Mouse (Mus musculus) cerebellum, adult 2 months (tissue): ENCODE data around the gene Syce2.

Experiments
- CTCF ChIP-seq: fragments of 200-500 bp; IDR thresholded peaks from 2 replicates; pipeline ENCODE4 v1.5.1; 2011; ENCODE audit warnings: low read depth, mild to moderate bottlenecking, control low read depth, low read length, moderate library complexity, borderline replicate concordance; ENCODE audit not compliant: insufficient read depth
- POLR2A ChIP-seq: fragments of 200-500 bp; IDR thresholded peaks from 2 replicates; pipeline ENCODE4 v1.6.1; 2011; ENCODE audit warnings: low read length, control low read depth, borderline replicate concordance; ENCODE audit not compliant: insufficient read depth

GRCm38 (mm10) chr8:84901752-84902151, 29.8 kb downstream of the Syce2 start, which contains the start of gene Klf1:
- TF ChIP-seq CTCF = no peak
- TF ChIP-seq POLR2A = no peak
